Mouse (Mus musculus) limb, embryonic 14.5 days (tissue): ENCODE measurements around the gene Kdm8. TPM values are rescaled to one million over a fixed set of nuclear protein-coding genes. Genes with fewer than 3 reads are reported as not detected.
A peak's percentile ranks its signal among the peaks of the same experiment; 100 is the strongest.

Source experiments
- ATAC-seq: fragments of 200-750 bp; cut with Nextera tagmentation; 2 replicates; pipeline ENCODE4 v1.8.0; 2017; ENCODE audit warnings: low read depth, moderate number of reproducible peaks, moderate TSS enrichment; ENCODE audit not compliant: low FRiP score
- DNase-seq: peaks from one replicate; pipeline ENCODE4 v3.0.0-alpha.2; 2015; ENCODE audit warnings: low spot score
- H3K27ac ChIP-seq: fragments of 300-500 bp; sonication (generic); replicated peaks from 2 replicates; pipeline ENCODE4 v1.5.1; 2014; ENCODE audit warnings: low read depth, mild to moderate bottlenecking, low read length, moderate library complexity, mixed read lengths
- H3K27me3 ChIP-seq: fragments of 300-500 bp; sonication (generic); 2 replicates; pipeline ENCODE4 v1.6.1; 2014; ENCODE audit warnings: low read length, mixed read lengths; ENCODE audit not compliant: control insufficient read depth, insufficient read depth
- H3K36me3 ChIP-seq: fragments of 300-500 bp; sonication (generic); 2 replicates; pipeline ENCODE4 v1.6.1; 2014; ENCODE audit warnings: mild to moderate bottlenecking, low read length, moderate library complexity, mixed read lengths; ENCODE audit not compliant: control insufficient read depth, insufficient read depth
- H3K4me1 ChIP-seq: fragments of 300-500 bp; sonication (generic); 2 replicates; pipeline ENCODE4 v1.6.1; 2014; ENCODE audit warnings: antibody characterized with exemption, low read length, mixed read lengths; ENCODE audit not compliant: control insufficient read depth, insufficient read depth
- H3K4me2 ChIP-seq: fragments of 300-500 bp; sonication (generic); replicated peaks from 2 replicates; pipeline ENCODE4 v1.6.1; 2014; ENCODE audit warnings: low read depth, mild to moderate bottlenecking, low read length, moderate library complexity; ENCODE audit not compliant: severe bottlenecking
- H3K4me3 ChIP-seq: fragments of 300-500 bp; sonication (generic); replicated peaks from 2 replicates; pipeline ENCODE4 v1.5.1; 2014; ENCODE audit warnings: low read length
- H3K9ac ChIP-seq: fragments of 300-500 bp; sonication (generic); 2 replicates; pipeline ENCODE4 v1.6.1; 2014; ENCODE audit warnings: mild to moderate bottlenecking, low read depth, low read length, moderate library complexity; ENCODE audit not compliant: severe bottlenecking
- H3K9me3 ChIP-seq: fragments of 300-500 bp; sonication (generic); 2 replicates; pipeline ENCODE4 v1.6.1; 2016; ENCODE audit warnings: low read length; ENCODE audit not compliant: control insufficient read depth
- POLR2A ChIP-seq: fragments of 200-500 bp; IDR thresholded peaks from 2 replicates; pipeline ENCODE4 v1.8.0; 2012; ENCODE audit warnings: inconsistent platforms, mild to moderate bottlenecking, moderate library complexity, borderline replicate concordance; ENCODE audit not compliant: insufficient read depth, insufficient read length; ENCODE audit errors: extremely low read depth
- WGBS: fragments of 180-500 bp; shearing (Covaris S2); extraction: QIAGEN DNeasy Blood & Tissue Kit; methylation state at CpG from one replicate; pipeline ENCODE4 v1.1.7; 2014; 5-methylcytosine and 5-hydroxymethylcytosine counted together
- polyA plus RNA-seq, 2 experiments: library from polyadenylated mRNA; depleted of rRNA in 1 of 2; stranded (reverse) in 1 of 2; unstranded in 1 of 2; fragments of >200 nt; fragmentation: Nextera tagmentation in 1 of 2; extraction: Ambion mirVana in 1 of 2; gene quantifications; 2 replicates each; pipeline versions ENCODE4 v1.2.1 to v1.2.3; 2012 to 2014

Gene Kdm8
- polyA plus RNA-seq, 2 experiments: 8.9 to 11.1 TPM

- Histone ChIP-seq H3K9me3 (no peaks in the 10 kb centered on the region), H3K27me3 (no peaks in the 10 kb centered on the region), H3K4me2 (no peak overlapping the region), H3K9ac (no peak overlapping the region), H3K27ac (no peak overlapping the region), H3K4me3 (no peak overlapping the region), H3K4me1 (0 out of 2 replicates have a peak, but pooled peaks cover 3% of the 10 kb centered on the region), H3K36me3 (no peaks in the 10 kb centered on the region)
- no peak for TF ChIP-seq POLR2A
- no peak for ATAC-seq
- DNase-seq: no peak
- 21% methylated on average over 8 of the region's 8 CpGs for WGBS
Observed at GRCm38 (mm10) chr7:125434666-125435290, 9.7 kb upstream of the Kdm8 start.

GRCm38 (mm10) chr7:125442323-125442722 is 2.2 kb upstream of the Kdm8 start:
- Histone ChIP-seq H3K4me3 (no peak overlapping the region), H3K4me1 (peaks cover 8% of the 10 kb centered on the region), H3K9me3 (no peaks in the 10 kb centered on the region), H3K4me2 (no peak overlapping the region), H3K9ac (no peak overlapping the region), H3K36me3 (no peaks in the 10 kb centered on the region), H3K27ac (no peak overlapping the region), H3K27me3 (no peaks in the 10 kb centered on the region)
- 89% methylated on average over 4 of the region's 4 CpGs for WGBS
- DNase-seq (no peak), ATAC-seq (no peak)
- TF ChIP-seq POLR2A: no peak

GRCm38 (mm10) chr7:125444076-125444463 is 406 bp upstream of the Kdm8 start:
- Histone ChIP-seq H3K27me3 (no peaks in the 10 kb centered on the region), H3K4me3 (peak overlapping the region; percentile 55), H3K4me2 (peak overlapping the region; percentile 59), H3K27ac (no peak overlapping the region), H3K9me3 (no peaks in the 10 kb centered on the region), H3K4me1 (peaks cover 8% of the 10 kb centered on the region), H3K9ac (peak overlapping the region; percentile 68), H3K36me3 (no peaks in the 10 kb centered on the region)
- whole genome bisulfite sequencing: 23% methylated on average over 10 of the region's 10 CpGs
- TF ChIP-seq POLR2A: no peak
- ATAC-seq: 0 out of 2 replicates have a peak, but pooled peaks have one; percentile 1
- no peak for DNase-seq

GRCm38 (mm10) chr7:125450678-125451077 is 6.2 kb downstream of the Kdm8 start:
- no peak overlapping the region for H3K27ac ChIP-seq
- no peak overlapping the region for H3K9ac ChIP-seq
- TF ChIP-seq POLR2A: no peak
- H3K27me3 ChIP-seq: no peaks in the 10 kb centered on the region
- DNase-seq (no peak), ATAC-seq (no peak)
- peaks cover 2% of the 10 kb centered on the region; the same call in 1 of the 2 replicates for H3K4me1 ChIP-seq
- WGBS: 54% methylated on average over 1 of the region's 1 CpGs
- H3K36me3 ChIP-seq: peaks cover 9% of the 10 kb centered on the region
- H3K4me2 ChIP-seq: no peak overlapping the region
- no peak overlapping the region for H3K4me3 ChIP-seq
- no peaks in the 10 kb centered on the region for H3K9me3 ChIP-seq

GRCm38 (mm10) chr7:125451078-125451477 is 6.6 kb downstream of the Kdm8 start:
- ATAC-seq (no peak), DNase-seq (no peak)
- Histone ChIP-seq H3K9ac (no peak overlapping the region), H3K9me3 (no peaks in the 10 kb centered on the region), H3K36me3 (peaks cover 11% of the 10 kb centered on the region), H3K27ac (no peak overlapping the region), H3K4me3 (no peak overlapping the region), H3K4me1 (no peaks in the 10 kb centered on the region), H3K27me3 (no peaks in the 10 kb centered on the region), H3K4me2 (no peak overlapping the region)
- TF ChIP-seq POLR2A: no peak
- 80% methylated on average over 2 of the region's 2 CpGs for WGBS
